Mouse (Mus musculus): ENCODE results near the gene Zfp987.
"Not testable (repeated sequence)": the region's sequence is repeated elsewhere in the genome, so short reads cannot be mapped to it uniquely, and the experiment has no call there.

Zfp987 gene

GRCm38 (mm10) chr4:146173378-146174226 lies 76.5 kb downstream of the Zfp987 start:
- not testable (repeated sequence) for DNase-seq (ENCODE audit: low spot score)
